Mouse (Mus musculus) heart, adult 2 months (tissue): ENCODE results near the gene Uchl4.

ENCODE experiments used
- CTCF ChIP-seq: fragments of 200-600 bp; IDR thresholded peaks from 2 replicates; pipeline ENCODE4 v1.8.1; 2022; ENCODE audit warnings: antibody characterized with exemption, mild to moderate bottlenecking, moderate library complexity
- EP300 ChIP-seq: fragments of 200-500 bp; IDR thresholded peaks from 2 replicates; pipeline ENCODE4 v1.6.1; 2011; ENCODE audit warnings: low read depth, low read length, control low read depth; ENCODE audit not compliant: insufficient read depth

DNA sequence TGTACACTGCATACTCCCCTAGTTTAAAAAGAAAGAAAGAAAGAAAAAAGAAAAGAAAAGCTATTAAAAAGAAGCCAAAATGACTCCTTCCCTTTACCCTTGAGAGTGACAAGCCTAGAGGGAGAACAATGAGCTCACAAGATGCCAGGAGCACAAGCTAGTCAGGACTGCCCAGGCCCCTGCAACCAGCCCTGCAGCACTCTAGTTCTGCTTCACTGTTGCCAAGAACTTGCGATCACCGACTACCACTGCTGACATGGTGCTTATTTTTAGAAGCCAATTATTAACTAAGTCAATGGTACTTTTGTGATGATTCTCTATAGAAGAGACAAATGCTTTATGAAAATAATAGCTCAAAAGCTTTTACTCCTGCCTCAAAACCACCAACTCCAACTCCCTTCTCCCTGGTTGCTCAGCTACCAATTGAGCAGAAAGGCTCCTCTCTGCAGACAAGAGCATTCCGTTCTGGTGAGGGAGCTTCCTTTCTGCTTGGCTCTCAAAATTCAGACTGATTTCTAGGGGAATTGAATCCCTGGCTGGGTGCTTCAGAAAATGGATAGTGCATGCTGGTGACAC, 27.4 kb upstream of the Uchl4 start:
- TF ChIP-seq EP300 (no peak), CTCF (no peak)
